Mouse (Mus musculus) midbrain, embryonic 14.5 days (tissue): ENCODE results near the gene Exoc6b. TPM values are rescaled to one million over a fixed set of nuclear protein-coding genes. Genes with fewer than 3 reads are reported as not detected.
"Not testable (repeated sequence)": the region's sequence is repeated elsewhere in the genome, so short reads cannot be mapped to it uniquely, and the experiment has no call there.

ENCODE experiments used
- ATAC-seq: fragments of 200-750 bp; cut with Nextera tagmentation; 2 replicates; pipeline ENCODE4 v1.8.0; 2017; ENCODE audit warnings: moderate number of reproducible peaks, moderate library complexity; ENCODE audit not compliant: low FRiP score, low TSS enrichment
- DNase-seq: peaks from one replicate; pipeline ENCODE4 v3.0.0-alpha.2; 2015
- H3K27ac ChIP-seq: fragments of 300-500 bp; sonication (generic); replicated peaks from 2 replicates; pipeline ENCODE4 v1.5.1; 2014; ENCODE audit warnings: mild to moderate bottlenecking, low read depth, low read length, moderate library complexity
- H3K27me3 ChIP-seq: fragments of 300-500 bp; sonication (generic); 2 replicates; pipeline ENCODE4 v1.6.1; 2014; ENCODE audit warnings: low read length, control low read depth, mixed read lengths; ENCODE audit not compliant: control insufficient read depth, insufficient read depth
- H3K36me3 ChIP-seq: fragments of 300-500 bp; sonication (generic); 2 replicates; pipeline ENCODE4 v1.6.1; 2014; ENCODE audit warnings: low read length, control low read depth; ENCODE audit not compliant: control insufficient read depth, insufficient read depth
- H3K4me1 ChIP-seq: fragments of 300-500 bp; sonication (generic); 2 replicates; pipeline ENCODE4 v1.6.1; 2014; ENCODE audit warnings: mild to moderate bottlenecking, antibody characterized with exemption, low read length, control low read depth; ENCODE audit not compliant: control insufficient read depth, insufficient read depth
- H3K4me2 ChIP-seq: fragments of 300-500 bp; sonication (generic); 2 replicates; pipeline ENCODE4 v1.6.1; 2014; ENCODE audit warnings: mild to moderate bottlenecking, low read length, moderate library complexity
- H3K4me3 ChIP-seq: fragments of 300-500 bp; sonication (generic); replicated peaks from 2 replicates; pipeline ENCODE4 v1.5.1; 2014; ENCODE audit warnings: low read depth, low read length
- H3K9ac ChIP-seq: fragments of 300-500 bp; sonication (generic); replicated peaks from 2 replicates; pipeline ENCODE4 v1.6.1; 2014; ENCODE audit warnings: mild to moderate bottlenecking, low read length, moderate library complexity
- H3K9me3 ChIP-seq: fragments of 300-500 bp; sonication (generic); 2 replicates; pipeline ENCODE4 v1.6.1; 2016; ENCODE audit warnings: low read length, control low read depth, mixed read lengths; ENCODE audit not compliant: control insufficient read depth
- WGBS: fragments of 180-500 bp; shearing (Covaris S2); extraction: QIAGEN DNeasy Blood & Tissue Kit; methylation state at CpG from one replicate; pipeline ENCODE4 v1.1.7; 2014; 5-methylcytosine and 5-hydroxymethylcytosine counted together
- polyA plus RNA-seq: library from polyadenylated mRNA; unstranded; fragments of >200 nt; fragmentation: Nextera tagmentation; extraction: Ambion mirVana; gene quantifications from 2 replicates; pipeline ENCODE4 v1.2.1, GENCODE M21; 2014

The Exoc6b gene
- polyA plus RNA-seq, 1 experiment from 2014 or later, result 64.9 TPM

GRCm38 (mm10) chr6:84630276-84630675 lies 439.0 kb downstream of the Exoc6b start:
- Histone ChIP-seq H3K9ac (no peak overlapping the region), H3K4me1 (no peaks in the 10 kb centered on the region), H3K4me3 (no peak overlapping the region), H3K9me3 (no peaks in the 10 kb centered on the region), H3K27me3 (no peaks in the 10 kb centered on the region), H3K4me2 (no peak overlapping the region), H3K27ac (no peak overlapping the region), H3K36me3 (no peaks in the 10 kb centered on the region)
- DNase-seq (no peak), ATAC-seq (no peak)
- 56% methylated on average over 1 of the region's 1 CpGs for WGBS

GRCm38 (mm10) chr6:84628831-84629230 lies 440.5 kb downstream of the Exoc6b start:
- no peaks in the 10 kb centered on the region for H3K27me3 ChIP-seq
- DNase-seq (no peak), ATAC-seq (no peak)
- WGBS, result 92% methylated on average over 5 of the region's 5 CpGs
- H3K4me3 ChIP-seq, result no peak overlapping the region
- H3K4me1 ChIP-seq, result no peaks in the 10 kb centered on the region
- H3K9ac ChIP-seq, result no peak overlapping the region
- H3K36me3 ChIP-seq, result no peaks in the 10 kb centered on the region
- no peak overlapping the region for H3K27ac ChIP-seq
- H3K9me3 ChIP-seq, result no peaks in the 10 kb centered on the region
- H3K4me2 ChIP-seq, result no peak overlapping the region

GRCm38 (mm10) chr6:84626398-84626797 lies 442.9 kb downstream of the Exoc6b start:
- no peak overlapping the region for H3K4me2 ChIP-seq
- DNase-seq (no peak), ATAC-seq (no peak)
- no peaks in the 10 kb centered on the region for H3K27me3 ChIP-seq
- H3K27ac ChIP-seq, result no peak overlapping the region
- H3K9ac ChIP-seq, result no peak overlapping the region
- H3K4me3 ChIP-seq, result no peak overlapping the region
- WGBS, result 98% methylated on average over 2 of the region's 2 CpGs
- no peaks in the 10 kb centered on the region for H3K4me1 ChIP-seq
- H3K9me3 ChIP-seq, result no peaks in the 10 kb centered on the region
- no peaks in the 10 kb centered on the region for H3K36me3 ChIP-seq

GRCm38 (mm10) chr6:84619166-84619565 lies 450.1 kb downstream of the Exoc6b start:
- Histone ChIP-seq H3K27ac (no peak overlapping the region), H3K4me3 (no peak overlapping the region), H3K9ac (no peak overlapping the region), H3K36me3 (peaks cover 30% of the 10 kb centered on the region), H3K9me3 (no peaks in the 10 kb centered on the region), H3K27me3 (no peaks in the 10 kb centered on the region), H3K4me2 (no peak overlapping the region), H3K4me1 (no peaks in the 10 kb centered on the region)
- 91% methylated on average over 6 of the region's 6 CpGs for WGBS
- DNase-seq, result no peak
- ATAC-seq, result no peak

- Histone ChIP-seq H3K4me3 (no peak overlapping the region), H3K9ac (no peak overlapping the region), H3K27ac (no peak overlapping the region), H3K4me1 (no peaks in the 10 kb centered on the region), H3K27me3 (no peaks in the 10 kb centered on the region), H3K4me2 (no peak overlapping the region), H3K36me3 (peaks cover 30% of the 10 kb centered on the region), H3K9me3 (no peaks in the 10 kb centered on the region)
- DNase-seq (no peak), ATAC-seq (no peak)
- WGBS, result 87% methylated on average over 1 of the region's 1 CpGs
Observed at GRCm38 (mm10) chr6:84617051-84617450, 452.3 kb downstream of the Exoc6b start.

- no peak for ATAC-seq
- Histone ChIP-seq H3K36me3 (peaks cover 30% of the 10 kb centered on the region), H3K9ac (no peak overlapping the region), H3K4me1 (no peaks in the 10 kb centered on the region), H3K27ac (no peak overlapping the region), H3K4me3 (no peak overlapping the region), H3K9me3 (no peaks in the 10 kb centered on the region), H3K27me3 (no peaks in the 10 kb centered on the region), H3K4me2 (no peak overlapping the region)
- WGBS, result 84% methylated on average over 1 of the region's 1 CpGs
- no peak for DNase-seq
Observed at GRCm38 (mm10) chr6:84616586-84616985, 452.7 kb downstream of the Exoc6b start.

- WGBS, result 93% methylated on average over 3 of the region's 3 CpGs
- Histone ChIP-seq H3K27me3 (no peaks in the 10 kb centered on the region), H3K9ac (no peak overlapping the region), H3K4me2 (no peak overlapping the region), H3K36me3 (peaks cover 11% of the 10 kb centered on the region), H3K9me3 (no peaks in the 10 kb centered on the region), H3K4me3 (no peak overlapping the region), H3K27ac (no peak overlapping the region), H3K4me1 (no peaks in the 10 kb centered on the region)
- DNase-seq (no peak), ATAC-seq (no peak)
Observed at GRCm38 (mm10) chr6:84613561-84613960, 455.8 kb downstream of the Exoc6b start.

GRCm38 (mm10) chr6:84601136-84601889 lies 468.0 kb downstream of the Exoc6b start:
- Histone ChIP-seq H3K27me3 (no peaks in the 10 kb centered on the region), H3K4me1 (no peaks in the 10 kb centered on the region), H3K9ac (no peak overlapping the region), H3K9me3 (no peaks in the 10 kb centered on the region), H3K4me3 (no peak overlapping the region), H3K27ac (no peak overlapping the region), H3K36me3 (no peaks in the 10 kb centered on the region), H3K4me2 (no peak overlapping the region)
- DNase-seq (no peak), ATAC-seq (no peak)
- 25% methylated on average over 1 of the region's 1 CpGs for WGBS

GRCm38 (mm10) chr6:84599296-84599695 lies 470.0 kb downstream of the Exoc6b start:
- not testable (repeated sequence) for H3K4me1 ChIP-seq, ATAC-seq, H3K9ac ChIP-seq, H3K4me2 ChIP-seq, DNase-seq, H3K4me3 ChIP-seq, H3K36me3 ChIP-seq, H3K27ac ChIP-seq, H3K9me3 ChIP-seq, H3K27me3 ChIP-seq
- 88% methylated on average over 3 of the region's 3 CpGs for whole genome bisulfite sequencing
